Mouse (Mus musculus): ENCODE measurements around the gene Taf3.

- no peak for TF ChIP-seq CHD2 (IDR thresholded peaks at IDR 0.05; ENCODE audit: low read depth, low read length)
- no peak for TF ChIP-seq MAFK (IDR thresholded peaks at IDR 0.05; ENCODE audit: insufficient read depth, low read depth, low read length)
- TF ChIP-seq ZC3H11A (IDR thresholded peaks at IDR 0.05; ENCODE audit: borderline replicate concordance, low read depth, low read length) = no peak
Measured at GRCm38 (mm10) chr2:10087256-10087850, 39.0 kb upstream of the Taf3 start.

Measured in ES-E14 (cell line).